Mouse (Mus musculus) monocyte, adult 2 months (primary cell): Measurements from ENCODE around the gene Olfr643.

ENCODE experiments used
- DNase-seq, 2 experiments: peaks; one replicate each; pipeline ENCODE4 v3.0.0; 2022; ENCODE audit warnings: low spot score in 2 of 2, low read depth in 1 of 2

Olfr643 gene

GRCm38 (mm10) chr7:104137305-104137704 lies at the start of gene Olfr643:
TSS of gene Olfr643 (minus strand) at chr7:104137405.
- no peak for DNase-seq

- DNase-seq: no peak
These were observed 46.1 kb upstream of the Olfr643 start, which contains the start of gene Olfr648 for GRCm38 (mm10) chr7:104183292-104183691. TSS of gene Olfr648 (minus strand) at chr7:104183392.

GRCm38 (mm10) chr7:104179074-104179473 lies 41.9 kb upstream of the Olfr643 start:
- no peak for DNase-seq

- no peak for DNase-seq
These were observed 41.3 kb upstream of the Olfr643 start for GRCm38 (mm10) chr7:104178422-104179054.

- no peak for DNase-seq
These were observed 37.9 kb upstream of the Olfr643 start for GRCm38 (mm10) chr7:104175085-104175484.

GRCm38 (mm10) chr7:104169634-104170204 lies 32.5 kb upstream of the Olfr643 start:
- DNase-seq: no peak

- DNase-seq: no peak
These were observed 29.9 kb upstream of the Olfr643 start for GRCm38 (mm10) chr7:104167105-104167504.

GRCm38 (mm10) chr7:104150456-104150855 lies 13.3 kb upstream of the Olfr643 start, which contains the start of gene Ubqlnl:
TSS of gene Ubqlnl (minus strand) at chr7:104150556.
- no peak for DNase-seq

GRCm38 (mm10) chr7:104143179-104143578 lies 6.0 kb upstream of the Olfr643 start, which contains the start of gene Ubqln3:
TSS of gene Ubqln3 (minus strand) at chr7:104143279.
- DNase-seq: no peak

- DNase-seq: no peak
These were observed 7.5 kb downstream of the Olfr643 start, which contains the start of gene Ubqln5 for GRCm38 (mm10) chr7:104129726-104130125. TSS of gene Ubqln5 (minus strand) at chr7:104129826.

GRCm38 (mm10) chr7:104104757-104104972 lies 32.5 kb downstream of the Olfr643 start, which contains the start of gene Olfr646:
TSS of gene Olfr646 (plus strand) at chr7:104104873.
- no peak for DNase-seq

- no peak for DNase-seq
These were observed 33.1 kb downstream of the Olfr643 start for GRCm38 (mm10) chr7:104103913-104104756.

GRCm38 (mm10) chr7:104085365-104085764 lies 51.8 kb downstream of the Olfr643 start, which contains the start of gene Olfr645:
TSS of gene Olfr645 (minus strand) at chr7:104085465.
- no peak for DNase-seq

GRCm38 (mm10) chr7:104071769-104072168 lies 65.4 kb downstream of the Olfr643 start, which contains the start of gene Olfr644:
TSS of gene Olfr644 (minus strand) at chr7:104071869.
- no peak for DNase-seq

- no peak for DNase-seq
These were observed 75.9 kb downstream of the Olfr643 start, which contains the start of gene 4930516K23Rik for GRCm38 (mm10) chr7:104061345-104061744. TSS of gene 4930516K23Rik (minus strand) at chr7:104061445.

- no peak for DNase-seq
These were observed 78.0 kb downstream of the Olfr643 start for GRCm38 (mm10) chr7:104059215-104059614.

GRCm38 (mm10) chr7:104052566-104052965 lies 84.6 kb downstream of the Olfr643 start, which contains the start of gene Olfr642:
TSS of gene Olfr642 (minus strand) at chr7:104052666.
- no peak for DNase-seq

- DNase-seq: no peak
These were observed 86.5 kb downstream of the Olfr643 start for GRCm38 (mm10) chr7:104050745-104051144.

- DNase-seq: no peak
These were observed 102.1 kb downstream of the Olfr643 start, which contains the start of gene Olfr641 for GRCm38 (mm10) chr7:104035145-104035544. TSS of gene Olfr641 (plus strand) at chr7:104035445.

- no peak for DNase-seq
These were observed 110.2 kb downstream of the Olfr643 start for GRCm38 (mm10) chr7:104026978-104027377.

GRCm38 (mm10) chr7:104025473-104025872 lies 111.7 kb downstream of the Olfr643 start, which contains the start of gene Olfr640:
TSS of gene Olfr640 (minus strand) at chr7:104025573.
- no peak for DNase-seq
